Mouse (Mus musculus): ENCODE measurements around the gene Pheta2.

DNA sequence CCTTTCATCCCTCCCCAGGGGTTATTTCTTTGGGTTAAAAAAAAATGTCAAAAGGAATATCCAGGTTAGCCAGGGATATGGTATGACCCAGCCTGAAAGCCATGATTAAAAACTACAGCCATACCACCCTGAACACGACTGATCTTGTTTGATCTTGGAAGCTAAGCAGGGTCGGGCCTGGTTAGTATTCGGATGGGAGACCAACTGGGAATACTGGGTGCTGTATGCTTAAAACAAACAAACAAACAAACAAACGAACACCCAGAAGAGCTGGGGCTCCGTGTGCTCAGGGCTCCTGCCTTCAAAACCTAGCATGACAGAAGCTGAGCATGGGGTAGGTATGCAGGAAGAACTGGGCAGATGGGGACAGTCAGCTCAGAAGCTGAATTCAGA is 3.8 kb downstream of the Pheta2 start:
- TF ChIP-seq CTCF (IDR thresholded peaks at IDR 0.05; ENCODE audit: low read depth, low read length) = no peak
- TF ChIP-seq TAL1 (conservative IDR thresholded peaks at IDR 0.05; ENCODE audit: low read depth, low read length) = no peak
- TF ChIP-seq POLR2AphosphoS5 (IDR thresholded peaks at IDR 0.05; ENCODE audit: insufficient replicate concordance, low read depth, low read length) = no peak; the same call in 1 of the 2 replicates
- no peak for TF ChIP-seq GATA1 (IDR thresholded peaks at IDR 0.05; ENCODE audit: borderline replicate concordance, low read length)

Data from G1E (cell line).